Mouse (Mus musculus) heart, adult 11 months (tissue): ENCODE data around the gene Cenpb.
A peak's percentile ranks its signal among the peaks of the same experiment; 100 is the strongest.
"Not testable (repeated sequence)": the region's sequence is repeated elsewhere in the genome, so short reads cannot be mapped to it uniquely, and the experiment has no call there.

Source experiments
- DNase-seq: peaks from one replicate; pipeline ENCODE4 v3.0.0; 2022

The Cenpb gene

GRCm38 (mm10) chr2:131179990-131180587 is at the start of gene Cenpb:
TSS of gene Cenpb (minus strand) at chr2:131180067.
- peak; percentile 98 for DNase-seq

DNA sequence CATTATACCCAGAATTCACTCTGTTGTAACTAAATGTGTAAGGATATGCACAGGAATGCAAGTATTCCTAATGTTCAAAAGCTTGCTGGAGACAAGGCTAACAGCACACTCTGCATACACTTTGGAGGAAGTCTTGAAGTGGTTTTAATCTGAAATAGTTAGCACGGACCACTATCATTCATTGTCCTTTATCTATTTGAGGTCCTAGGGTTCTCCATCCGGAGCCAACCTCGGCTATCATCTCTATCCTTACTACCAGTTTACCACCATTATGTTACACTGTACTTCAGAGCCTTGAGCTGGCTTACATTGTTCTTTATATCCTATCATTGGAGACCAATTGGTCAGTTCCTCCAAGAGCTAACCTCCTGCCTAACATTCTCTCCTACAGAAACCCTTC is 47.4 kb upstream of the Cenpb start:
- DNase-seq = no peak

GRCm38 (mm10) chr2:131226669-131227068 is 46.8 kb upstream of the Cenpb start:
- not testable (repeated sequence) for DNase-seq

DNA sequence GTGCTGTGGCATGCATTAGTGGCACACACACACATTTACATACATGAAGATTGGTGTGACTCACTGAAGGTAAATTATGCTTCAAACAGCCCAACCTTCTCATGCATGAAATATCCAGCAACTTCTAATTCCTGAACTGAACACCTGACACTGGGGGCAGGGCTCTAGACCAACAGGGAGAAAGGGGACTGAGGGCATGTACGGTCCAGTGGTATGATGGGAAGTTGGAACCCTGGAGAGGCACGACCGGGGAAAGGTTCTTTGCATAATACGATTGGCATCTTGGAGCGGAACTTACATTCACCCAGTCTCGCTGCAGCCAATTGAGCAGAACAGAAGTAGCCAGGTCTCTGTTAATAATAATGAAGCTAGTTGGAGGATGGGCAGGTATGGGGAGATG is 45.3 kb upstream of the Cenpb start:
- no peak for DNase-seq

GRCm38 (mm10) chr2:131223569-131223968 is 43.7 kb upstream of the Cenpb start:
- no peak for DNase-seq

DNA sequence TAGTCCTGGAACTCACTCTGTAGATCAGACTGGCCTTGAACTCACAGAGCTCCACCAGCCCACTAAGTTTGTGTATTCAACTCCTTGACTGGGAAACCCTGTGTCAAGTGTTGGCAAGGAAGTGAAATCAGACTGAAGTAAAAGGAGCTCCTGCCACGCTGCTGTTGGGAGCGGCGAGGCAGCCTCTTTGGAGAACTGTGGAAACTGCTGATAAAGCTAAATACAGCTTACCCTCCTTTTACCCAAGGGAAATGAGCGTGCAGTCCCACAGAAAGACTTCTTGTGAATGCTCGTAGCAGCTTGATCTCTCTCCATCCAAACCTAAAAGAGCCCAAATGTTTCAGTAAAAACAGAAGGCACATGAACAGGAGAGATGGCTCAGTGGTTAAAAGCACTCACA is 42.7 kb upstream of the Cenpb start:
- DNase-seq = peak; percentile 94

GRCm38 (mm10) chr2:131221853-131222515 is 42.1 kb upstream of the Cenpb start:
- DNase-seq = no peak

GRCm38 (mm10) chr2:131220030-131220429 is 40.2 kb upstream of the Cenpb start:
- DNase-seq = no peak

GRCm38 (mm10) chr2:131215941-131216858 is 36.3 kb upstream of the Cenpb start:
- peak; percentile 98 for DNase-seq

GRCm38 (mm10) chr2:131213773-131214172 is 33.9 kb upstream of the Cenpb start:
- DNase-seq = peak; percentile 94

DNA sequence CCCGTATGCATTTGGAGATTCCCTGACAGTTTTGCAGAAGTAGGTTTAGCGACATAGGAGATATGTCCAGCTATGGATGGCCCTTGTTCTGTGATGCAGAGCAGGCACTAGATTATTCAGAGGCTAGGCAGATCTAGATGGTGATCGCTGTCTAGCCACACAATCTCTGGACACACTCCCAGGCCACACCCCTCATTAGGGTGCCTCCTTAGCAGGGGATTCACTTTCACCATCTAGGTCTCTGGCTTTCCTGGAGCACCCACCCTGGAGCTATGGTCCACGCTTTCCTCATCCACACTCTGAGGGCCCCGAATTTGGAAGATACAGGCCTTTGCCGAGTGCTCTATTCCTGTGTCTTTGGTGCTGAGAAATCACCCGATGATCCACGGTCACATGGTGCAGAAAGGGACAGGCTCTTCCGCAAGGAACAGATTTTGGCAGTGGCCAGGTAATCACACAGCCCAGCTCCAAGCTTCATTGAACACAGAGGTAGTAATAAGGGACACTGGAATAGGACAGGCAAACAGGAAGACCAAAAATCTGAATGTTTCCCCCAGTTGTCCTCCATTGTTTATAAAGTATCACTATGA is 31.3 kb upstream of the Cenpb start:
- peak; percentile 96 for DNase-seq

DNA sequence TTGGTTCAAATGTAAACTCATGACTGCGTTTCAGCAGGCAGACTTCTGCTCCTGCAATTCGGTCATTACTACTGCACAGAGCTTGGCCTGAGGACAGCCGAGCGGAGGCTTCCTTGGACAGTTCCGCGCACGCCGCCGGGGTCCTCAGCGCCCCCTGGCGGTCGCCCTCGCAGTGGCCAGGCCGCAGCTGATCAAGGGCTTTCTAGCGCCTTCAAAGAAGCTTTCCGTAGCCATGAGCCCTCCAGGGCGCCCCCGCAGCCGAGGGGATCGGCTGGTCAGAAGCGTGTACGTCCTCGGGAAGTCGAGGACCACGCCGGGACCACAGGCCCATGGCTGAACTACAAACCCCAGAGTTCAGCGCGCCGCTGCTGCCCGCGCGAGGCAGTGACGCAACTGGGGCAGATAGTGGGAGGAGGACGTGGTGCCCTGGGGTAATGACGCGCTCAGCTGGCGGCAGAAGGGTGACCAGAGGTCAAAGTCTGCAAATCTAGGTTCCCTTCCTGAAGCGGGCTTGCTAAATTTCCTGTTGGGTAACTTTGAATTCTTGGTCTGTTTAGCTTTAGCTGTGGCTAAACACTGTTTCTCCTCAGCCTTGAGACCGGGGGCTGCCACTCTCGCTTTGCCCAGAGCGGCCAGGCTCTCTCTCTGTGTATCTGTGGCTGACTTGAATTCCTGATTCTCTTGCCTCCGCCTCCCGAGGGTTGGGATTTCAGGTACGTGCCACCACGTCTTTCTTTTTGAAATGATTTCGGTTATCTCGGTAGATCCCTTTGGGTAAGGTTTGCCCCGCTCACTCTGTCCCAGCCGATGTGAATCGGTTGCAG is 30.3 kb upstream of the Cenpb start:
- DNase-seq = peak; percentile 100

- peak; percentile 96 for DNase-seq
Measured at GRCm38 (mm10) chr2:131209125-131209795, 29.4 kb upstream of the Cenpb start.

DNA sequence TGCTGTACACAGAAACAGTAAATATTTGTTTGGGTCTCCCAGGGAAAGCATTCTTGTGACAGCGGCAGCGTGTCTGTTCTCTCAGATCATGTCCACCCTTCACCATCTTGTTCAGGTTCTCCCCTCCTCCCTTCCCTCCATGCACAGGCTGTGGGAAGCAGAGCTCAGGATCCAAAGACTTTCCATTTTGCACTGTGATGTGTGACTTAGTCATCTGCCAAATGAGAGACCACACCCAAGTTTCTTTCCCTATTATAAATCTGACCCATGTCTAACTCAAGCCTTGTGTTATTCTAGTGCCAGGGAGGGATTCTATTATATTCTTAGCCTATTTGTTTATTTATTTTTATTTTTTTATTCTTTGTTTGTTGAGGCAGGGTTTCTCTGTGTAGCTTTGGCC is 28.5 kb upstream of the Cenpb start:
- DNase-seq = no peak

GRCm38 (mm10) chr2:131206778-131207177 is 26.9 kb upstream of the Cenpb start, which contains the start of gene Ap5s1:
TSS of gene Ap5s1 (plus strand) at chr2:131207078.
- DNase-seq = no peak

DNA sequence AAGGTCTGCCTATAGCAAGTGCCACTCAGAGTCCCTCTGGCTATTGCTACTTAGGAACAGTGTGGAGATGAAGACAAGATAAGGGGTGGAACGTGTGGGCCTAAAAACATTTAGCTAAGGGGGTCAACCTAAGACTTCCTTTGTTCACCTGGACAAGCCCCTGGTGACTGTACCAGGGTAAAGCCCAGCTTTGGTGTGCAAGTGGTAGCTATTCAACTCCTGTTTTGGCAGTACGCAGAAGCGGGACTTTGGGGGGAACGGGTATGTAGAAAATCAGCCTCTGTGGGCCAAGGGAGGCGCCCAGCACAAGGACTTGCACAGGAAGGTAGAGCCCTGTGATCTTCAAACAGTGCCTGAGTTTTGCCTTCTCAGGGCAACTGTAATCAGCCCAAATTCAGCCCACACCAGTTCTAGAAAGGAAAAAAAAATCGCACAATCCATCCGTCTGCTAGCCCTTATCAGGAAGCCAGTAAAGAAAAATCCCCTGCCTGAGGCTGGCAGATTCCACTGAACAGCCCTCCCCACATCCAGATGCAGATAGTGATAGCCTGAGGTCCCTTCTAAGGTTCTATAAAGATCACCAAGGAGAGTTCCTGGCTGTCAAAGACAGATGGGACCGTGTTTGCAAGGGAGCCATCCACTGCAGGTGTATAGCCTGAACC is 25.8 kb upstream of the Cenpb start:
- peak; percentile 93 for DNase-seq

GRCm38 (mm10) chr2:131204410-131204981 is 24.6 kb upstream of the Cenpb start:
- DNase-seq = peak; percentile 100

DNA sequence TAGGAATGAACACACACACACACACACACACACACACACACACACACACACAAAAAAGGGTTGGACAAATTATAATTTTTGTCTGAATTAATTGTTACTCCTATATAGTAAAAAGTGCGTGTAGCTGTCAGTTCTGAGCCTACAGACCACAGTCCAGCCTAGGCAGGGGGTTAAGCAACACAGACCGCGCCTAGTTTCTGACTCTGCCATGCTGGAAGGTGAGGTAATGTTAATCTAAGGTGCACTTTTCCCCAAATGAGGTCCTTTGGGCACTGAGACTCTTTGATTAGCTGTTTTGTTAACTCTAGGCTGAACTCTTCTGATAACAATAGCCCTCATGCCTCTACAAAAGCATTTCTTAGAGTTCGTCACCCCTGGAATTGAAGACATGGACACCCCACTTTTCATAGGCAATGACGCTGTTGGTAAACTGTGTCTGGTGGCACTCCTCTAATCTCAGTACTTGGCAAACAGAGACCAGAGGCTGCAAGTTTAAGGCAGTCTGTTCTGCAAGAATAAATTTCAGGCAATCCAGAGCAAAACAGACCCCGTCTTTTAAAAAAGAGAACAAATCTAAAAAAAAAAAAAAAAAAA is 24.0 kb upstream of the Cenpb start:
- no peak for DNase-seq

- DNase-seq = no peak
Measured at GRCm38 (mm10) chr2:131201262-131201661, 21.4 kb upstream of the Cenpb start.

- DNase-seq = no peak
Measured at GRCm38 (mm10) chr2:131200710-131201109, 20.8 kb upstream of the Cenpb start.
